Mouse (Mus musculus) layer of hippocampus, adult 8-10 months (tissue): Measurements from ENCODE around the gene Cubn. TPM values are rescaled to one million over a fixed set of nuclear protein-coding genes. Genes with fewer than 3 reads are reported as not detected.

Experiments used
- DNase-seq, 2 experiments: peaks; one replicate each; pipeline ENCODE4 v3.0.0; 2022; ENCODE audit warnings: low spot score in 2 of 2
- total RNA-seq, 4 experiments: library from RNA; stranded (reverse); gene quantifications; 2 replicates each; pipeline ENCODE4 v1.2.4; 2022

The Cubn gene
- total RNA-seq, 4 experiments from 2014 or later: 0.14 to 0.23 (median 0.21) TPM

DNA sequence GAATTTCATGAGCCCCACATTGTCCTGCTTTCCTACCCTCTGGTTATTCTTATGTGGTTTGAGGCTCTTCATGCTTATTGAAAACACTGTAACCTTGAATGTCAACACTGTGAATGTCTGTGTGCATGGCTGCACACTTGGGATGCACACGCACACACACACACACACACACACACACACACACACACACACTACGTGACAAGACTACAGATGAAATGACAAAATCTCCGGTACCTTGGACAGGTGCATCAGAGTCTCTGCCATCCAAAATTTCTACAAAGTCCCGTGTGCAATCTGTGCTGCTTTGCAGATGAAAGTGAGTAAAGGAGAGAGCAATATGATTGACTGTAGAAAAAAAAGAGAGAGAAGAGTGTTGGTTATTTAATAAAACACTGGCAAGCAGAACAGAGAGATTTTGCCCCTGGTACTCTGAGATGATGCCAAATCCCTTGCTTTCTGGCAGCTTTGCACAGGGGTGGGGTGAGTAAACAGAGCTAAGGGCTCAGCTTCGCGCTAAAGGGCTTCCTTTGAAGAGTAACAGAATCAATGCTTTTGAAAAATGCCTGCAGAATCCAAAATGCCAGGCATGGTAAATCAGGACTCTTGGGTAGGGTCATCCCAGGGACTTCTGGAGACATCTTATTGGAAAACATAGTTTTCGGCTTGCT, 133.6 kb downstream of the Cubn start:
- DNase-seq: no peak

DNA sequence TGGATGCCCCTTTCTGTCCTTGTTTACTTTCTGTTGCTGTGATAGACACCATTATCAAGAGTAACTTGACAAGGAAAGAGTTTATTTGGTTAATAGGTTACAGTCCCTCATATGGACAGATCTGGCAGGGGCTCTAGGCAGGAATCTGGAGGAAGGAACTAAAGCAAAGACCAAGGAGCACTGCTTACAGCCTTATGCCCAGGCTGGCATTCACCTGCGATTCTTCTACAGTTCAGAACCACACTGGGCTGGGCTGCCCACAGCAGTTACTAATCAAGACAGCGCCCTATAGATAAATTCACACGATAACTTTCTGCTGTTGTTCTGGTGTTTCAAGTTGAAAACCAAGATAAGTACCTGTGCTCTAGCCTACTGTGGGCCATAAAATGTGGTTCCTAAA, 138.8 kb downstream of the Cubn start:
- no peak for DNase-seq

DNA sequence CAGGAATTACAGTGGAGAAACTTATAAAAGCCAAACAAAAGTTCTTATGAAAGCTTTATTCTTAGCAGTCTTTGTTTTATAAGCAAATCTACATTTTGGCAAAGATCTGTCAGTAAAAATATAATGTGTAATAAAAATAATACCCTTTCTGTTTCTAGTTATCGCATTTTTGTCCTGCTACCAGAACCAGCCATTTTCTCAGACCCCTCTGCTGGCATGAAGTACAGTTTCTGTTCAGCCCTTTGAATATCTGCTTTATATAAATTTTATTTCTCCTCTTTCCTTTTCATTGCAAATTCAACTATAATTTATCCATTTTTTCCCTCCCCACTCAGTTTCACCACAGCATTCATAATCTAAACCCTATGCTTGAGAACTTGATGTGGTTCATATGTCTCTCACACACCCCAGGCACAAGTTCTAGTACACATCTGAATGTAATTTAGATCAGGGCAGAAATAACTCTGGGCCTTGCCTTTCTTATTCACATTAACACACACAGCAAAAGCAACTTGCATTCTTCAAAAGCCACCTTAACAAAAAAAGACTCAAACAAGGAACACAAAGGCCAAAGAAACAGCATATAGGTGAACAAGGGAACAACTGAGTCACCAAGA, 139.4 kb downstream of the Cubn start:
- no peak for DNase-seq

DNA sequence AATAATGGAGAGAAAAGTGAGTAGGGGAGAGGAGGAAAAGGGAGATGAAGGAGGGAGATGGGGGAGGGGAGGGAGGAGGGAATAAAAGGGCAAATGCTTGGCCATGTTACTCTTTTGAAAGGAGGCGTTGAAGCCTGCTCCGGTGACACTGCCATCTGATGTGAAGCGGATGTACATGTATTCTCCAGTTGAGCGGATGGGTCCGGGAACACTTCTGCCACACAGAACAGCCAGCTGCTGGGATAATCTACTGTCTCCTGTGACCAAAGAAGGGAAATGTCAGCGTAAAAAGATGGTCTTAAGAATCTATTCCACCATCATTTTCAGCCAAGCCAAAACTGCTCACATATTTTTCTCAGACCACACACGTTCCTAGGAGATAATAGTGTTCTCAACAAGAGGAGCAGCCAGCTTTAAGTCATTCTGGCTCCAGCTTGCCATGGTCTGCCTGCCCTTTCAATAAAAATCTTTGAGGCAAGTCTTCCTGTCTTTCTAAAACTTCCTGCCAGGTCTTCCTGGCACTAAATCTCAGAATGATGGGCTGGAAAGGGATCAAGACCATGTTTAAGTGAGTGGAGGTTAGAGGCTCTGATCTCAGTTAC, 149.2 kb downstream of the Cubn start:
- DNase-seq: no peak

DNA sequence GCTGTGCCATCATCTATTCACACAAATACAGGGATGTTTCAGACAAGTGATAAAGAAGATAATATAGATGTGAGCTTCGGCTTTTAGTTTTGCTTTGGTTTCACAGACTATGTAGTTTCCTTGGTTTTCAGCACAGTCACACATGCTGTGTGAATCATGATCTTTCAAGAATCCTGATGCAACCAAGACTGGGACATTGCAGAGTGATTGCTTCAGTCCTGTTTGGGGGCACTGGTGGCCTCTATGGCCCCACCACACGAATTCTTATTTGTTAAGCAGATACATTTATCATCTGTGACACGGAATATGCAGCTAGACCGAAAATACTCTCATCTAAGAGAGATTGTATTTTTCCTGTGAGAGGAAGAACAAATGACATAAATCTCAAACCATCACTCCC, 156.2 kb downstream of the Cubn start:
- no peak for DNase-seq

DNA sequence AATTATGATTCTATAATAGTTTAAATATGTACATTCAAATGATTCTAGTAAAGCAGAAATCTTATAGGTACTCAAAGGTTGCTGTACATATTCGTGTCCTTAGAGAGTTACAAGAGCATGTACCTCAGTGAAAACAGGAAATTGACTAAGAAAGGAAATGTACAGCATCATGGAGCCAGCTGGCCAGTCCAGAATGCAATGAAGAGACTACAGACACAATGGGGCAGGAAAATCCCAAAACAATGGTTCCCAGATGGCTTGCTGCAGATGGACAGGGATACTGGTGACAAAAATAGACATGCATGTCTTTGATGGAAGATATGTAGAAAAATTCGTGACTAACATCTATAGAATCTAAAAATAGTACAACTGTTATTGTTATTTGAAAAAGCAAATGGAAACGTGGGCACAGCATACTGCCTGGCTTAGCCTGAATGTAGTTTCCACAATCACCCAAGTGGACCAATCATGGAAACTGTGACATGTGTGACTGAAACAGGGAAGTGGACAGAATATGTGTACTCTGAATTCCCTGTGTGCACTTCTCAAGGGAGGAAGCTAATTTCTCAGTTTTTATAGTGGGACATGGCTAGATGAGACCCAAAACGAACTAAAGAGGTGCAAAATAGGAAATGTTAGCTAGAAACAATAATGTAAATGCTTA, 161.7 kb downstream of the Cubn start:
- DNase-seq: no peak

DNA sequence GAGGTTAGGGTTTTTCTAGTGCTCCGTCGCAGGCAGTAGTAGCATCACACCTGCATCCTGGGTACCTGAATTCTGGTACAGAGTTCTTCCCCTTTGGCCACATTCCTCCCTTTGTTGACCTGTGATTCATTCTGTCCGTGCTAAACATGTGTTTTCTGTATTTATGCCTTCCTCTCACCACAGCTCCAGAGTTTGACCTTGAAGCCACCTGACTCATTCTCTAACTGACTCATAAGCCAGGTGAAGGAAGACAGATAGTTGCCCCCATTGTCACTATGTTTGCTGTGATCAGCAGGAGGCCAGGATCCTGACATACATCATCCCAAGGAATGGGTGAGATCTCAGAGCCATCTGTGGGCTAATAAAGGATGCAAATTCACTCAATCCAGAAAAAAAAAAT, 188.2 kb downstream of the Cubn start:
- no peak for DNase-seq

DNA sequence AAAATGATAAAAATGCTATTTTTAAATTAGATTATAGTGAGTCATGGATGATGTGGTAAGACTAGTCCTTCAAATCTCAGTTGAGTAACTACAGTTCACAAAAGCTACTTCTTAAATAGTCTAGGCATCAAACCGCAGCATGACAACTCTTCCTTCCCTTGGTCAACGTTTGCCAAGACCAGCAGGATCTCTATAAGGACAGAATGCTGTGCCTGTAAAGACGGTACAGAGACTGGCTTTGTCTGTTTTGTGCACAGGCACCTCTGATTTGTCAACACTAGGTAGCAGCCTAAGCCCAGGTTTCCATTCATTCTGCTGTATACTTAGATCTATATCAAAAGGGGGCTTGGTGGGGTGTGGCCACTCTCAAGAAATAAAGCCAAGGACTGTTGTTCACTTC, 192.6 kb downstream of the Cubn start:
- no peak for DNase-seq

DNA sequence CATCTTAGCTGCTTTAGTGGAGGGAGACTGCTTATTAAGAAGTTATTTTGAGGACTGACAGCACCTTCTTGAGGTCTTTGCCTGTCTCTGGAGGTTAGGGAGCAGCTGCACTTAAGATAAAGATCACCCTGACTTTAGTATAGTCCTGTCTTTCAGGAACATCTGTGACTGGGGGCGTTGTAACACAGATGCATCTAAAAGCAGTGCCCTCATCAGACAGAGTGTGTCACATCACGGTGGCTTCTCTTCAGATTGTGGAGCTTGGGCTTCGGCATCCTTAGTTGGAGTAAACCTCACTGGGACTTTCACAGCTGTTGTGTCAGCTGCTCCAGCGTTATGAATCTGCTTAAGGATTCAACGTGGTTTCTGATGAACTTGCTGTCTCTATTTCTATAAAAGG, 193.9 kb downstream of the Cubn start:
- DNase-seq: no peak

DNA sequence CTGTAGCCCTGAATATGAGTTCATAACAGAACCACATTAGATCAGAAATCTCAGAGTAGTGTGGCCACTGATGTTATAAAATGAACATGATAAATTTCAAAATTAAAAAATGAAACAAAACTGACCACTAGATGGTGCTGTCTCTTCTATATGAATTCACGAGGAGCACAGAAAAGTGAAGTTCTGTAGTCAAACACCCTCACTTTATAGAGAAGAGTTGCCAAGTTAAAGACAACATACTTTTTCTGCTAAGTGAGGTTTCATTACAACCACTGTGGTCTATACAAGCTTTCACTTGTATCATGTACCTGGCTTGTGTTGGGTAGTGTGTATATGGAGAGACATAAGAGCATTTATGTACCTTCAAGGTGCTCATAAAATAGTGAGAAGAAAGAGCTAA, 201.0 kb downstream of the Cubn start:
- no peak for DNase-seq

DNA sequence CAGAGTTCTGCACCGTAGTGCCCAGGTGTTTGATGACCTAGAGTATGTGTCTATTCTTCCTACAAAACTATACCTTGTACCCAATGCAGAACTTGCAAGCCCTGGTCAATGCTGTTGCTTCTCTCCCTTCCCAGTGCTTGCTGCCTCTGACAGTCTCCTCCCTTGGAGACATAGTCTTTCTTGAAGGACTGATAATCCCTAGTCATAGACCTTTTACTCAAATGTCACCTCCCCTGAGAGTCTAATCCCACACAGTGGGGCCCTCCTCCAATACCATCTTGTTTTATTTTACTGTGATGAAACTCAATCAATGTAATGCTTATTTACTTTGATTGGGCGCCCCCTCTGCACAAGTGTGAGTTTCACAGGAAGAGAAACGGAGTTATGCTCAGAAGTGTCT, 201.5 kb downstream of the Cubn start:
- DNase-seq: no peak

DNA sequence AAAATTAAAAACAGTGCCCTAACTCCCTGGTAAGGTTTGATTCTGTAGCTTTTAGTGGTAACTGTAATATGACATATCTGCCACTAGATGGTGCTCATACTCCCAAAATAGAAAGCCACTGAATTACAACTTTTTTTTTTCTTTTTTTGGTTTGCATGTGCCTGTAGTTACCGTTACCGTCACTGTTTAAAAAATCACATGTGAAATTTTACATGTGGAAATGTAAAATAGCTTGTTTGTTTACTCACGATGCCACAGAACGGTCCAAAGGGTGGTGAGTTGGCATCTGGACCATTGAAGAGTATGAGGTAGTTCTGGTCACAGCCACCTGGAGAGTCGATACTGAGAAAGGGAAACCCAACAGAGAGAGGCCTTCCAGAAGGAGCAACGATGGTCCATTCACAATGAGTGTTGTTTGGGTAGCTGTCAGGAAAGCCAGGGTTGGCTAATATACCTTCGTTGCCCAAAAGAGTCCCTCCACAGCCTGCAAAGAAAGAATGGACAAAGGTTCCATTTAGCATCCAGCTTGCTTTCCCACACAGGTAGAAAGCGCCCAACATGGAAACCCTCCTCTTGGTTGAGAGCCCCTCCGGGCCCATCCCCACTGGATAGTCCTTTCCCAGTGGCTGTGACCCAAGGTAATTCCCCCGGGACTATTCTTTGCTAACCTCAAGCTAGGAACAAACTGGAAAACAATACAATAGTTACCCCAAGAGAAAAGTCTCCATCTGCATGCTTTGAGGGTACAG, 213.3 kb downstream of the Cubn start:
- DNase-seq: no peak

DNA sequence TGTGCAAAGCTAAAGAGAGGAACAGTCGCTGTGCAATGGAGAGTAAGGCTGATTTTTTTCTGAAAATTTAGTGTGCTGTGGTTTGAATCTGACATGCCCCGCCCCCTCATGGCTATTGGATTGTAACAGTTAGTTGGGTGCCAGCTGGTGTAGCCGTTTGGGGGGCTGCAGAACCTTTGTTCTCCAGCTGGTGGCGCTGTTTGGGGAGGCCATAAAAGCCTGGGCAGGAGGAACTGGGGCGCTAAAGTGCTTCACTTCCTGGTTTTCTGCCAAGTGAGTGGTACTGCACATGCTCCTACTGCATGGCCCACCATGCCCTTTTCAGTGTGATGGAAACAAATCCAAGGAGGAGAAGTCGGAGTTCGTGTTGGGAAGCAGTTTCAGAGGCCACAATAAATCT, 215.7 kb downstream of the Cubn start:
- DNase-seq: no peak

DNA sequence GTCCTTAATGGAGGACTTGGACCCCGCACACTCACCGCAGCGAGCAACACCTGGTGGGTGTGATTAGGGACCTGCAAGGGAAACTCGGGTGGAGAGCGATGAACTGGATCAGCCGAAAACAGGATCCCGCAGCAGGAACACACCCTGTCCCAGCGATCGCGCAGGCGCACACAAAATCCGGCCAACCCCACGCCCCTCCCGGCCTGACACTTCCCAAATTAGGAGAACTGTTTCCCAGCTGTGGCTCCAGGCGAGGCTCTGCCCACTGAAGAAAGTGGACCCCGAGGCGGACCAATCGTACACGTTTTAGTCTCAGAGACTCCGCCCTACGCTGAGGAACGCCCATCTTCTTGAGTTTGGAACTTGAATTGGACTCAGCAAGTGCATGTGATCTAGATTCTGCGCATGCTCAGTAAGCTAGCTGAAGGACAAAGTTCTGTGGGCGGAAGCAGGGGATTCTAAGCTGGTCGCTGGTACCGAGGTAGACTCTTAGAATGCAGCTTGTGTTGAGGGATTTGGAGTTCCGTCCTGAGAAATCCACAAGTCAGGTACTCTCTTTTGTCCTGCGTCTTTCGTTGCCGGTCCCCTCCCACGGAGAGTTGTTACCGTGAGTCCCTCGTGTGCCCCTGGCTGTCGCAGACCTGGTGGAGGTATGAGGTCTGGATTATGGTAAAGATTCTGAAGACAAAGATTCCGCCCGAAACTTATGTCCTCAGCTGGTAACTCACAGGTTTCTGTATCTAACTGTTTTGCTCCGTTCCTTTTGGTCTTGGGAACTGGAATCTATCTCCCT, 220.3 kb downstream of the Cubn start, which contains the start of gene Rsu1:
TSS of gene Rsu1 (minus strand) at position 251 of the 793 bp plus-strand sequence.
- DNase-seq: peak; percentile 98

DNA sequence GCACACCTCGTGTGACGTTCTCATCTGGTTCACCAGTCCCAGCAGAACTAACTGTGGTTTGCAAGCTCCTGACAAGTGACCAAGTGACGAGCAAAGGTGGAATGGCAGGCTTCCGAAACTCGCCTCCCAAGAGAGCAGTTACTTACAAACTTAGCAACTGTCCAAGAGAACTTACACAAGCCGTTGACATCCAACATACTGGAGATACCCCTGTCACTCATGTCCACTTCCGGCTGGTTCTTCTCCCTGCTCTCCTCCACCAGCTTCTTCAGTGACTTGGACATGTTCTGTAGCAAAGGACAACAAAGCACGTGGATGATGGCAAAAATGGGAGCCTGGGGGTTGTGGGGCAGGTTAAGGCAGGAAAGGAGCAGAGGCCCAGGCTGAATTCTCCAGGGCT, 220.9 kb downstream of the Cubn start:
- DNase-seq: no peak

DNA sequence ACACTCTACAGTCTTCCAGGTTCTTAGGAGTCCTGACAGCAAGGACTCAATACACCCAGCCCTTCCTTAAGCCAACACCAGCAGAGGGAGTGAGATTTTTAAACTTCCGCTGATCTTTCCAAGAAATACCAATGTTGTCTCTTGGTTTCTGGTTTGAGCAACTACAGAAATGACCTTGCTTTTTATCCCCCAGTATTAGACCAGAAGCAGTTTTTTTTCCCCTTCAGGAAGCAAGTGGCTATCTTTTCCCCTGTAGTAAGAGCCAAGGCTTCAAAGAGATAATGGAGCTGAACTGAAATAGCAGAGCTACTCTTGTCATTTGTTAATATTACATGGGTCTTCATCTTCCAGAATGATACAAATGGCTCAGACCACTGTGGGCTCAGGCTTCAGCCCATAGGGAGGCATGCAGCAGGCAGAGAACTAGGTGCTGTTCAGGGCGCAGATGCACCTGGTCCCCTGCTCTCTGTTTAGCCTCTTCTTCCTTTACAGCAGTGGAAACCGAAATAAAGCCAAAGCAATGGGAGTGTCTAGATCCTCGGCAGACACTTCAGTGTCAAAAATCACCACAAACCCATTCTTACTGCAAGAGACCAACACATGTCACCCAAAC, 222.8 kb downstream of the Cubn start:
- DNase-seq: no peak

DNA sequence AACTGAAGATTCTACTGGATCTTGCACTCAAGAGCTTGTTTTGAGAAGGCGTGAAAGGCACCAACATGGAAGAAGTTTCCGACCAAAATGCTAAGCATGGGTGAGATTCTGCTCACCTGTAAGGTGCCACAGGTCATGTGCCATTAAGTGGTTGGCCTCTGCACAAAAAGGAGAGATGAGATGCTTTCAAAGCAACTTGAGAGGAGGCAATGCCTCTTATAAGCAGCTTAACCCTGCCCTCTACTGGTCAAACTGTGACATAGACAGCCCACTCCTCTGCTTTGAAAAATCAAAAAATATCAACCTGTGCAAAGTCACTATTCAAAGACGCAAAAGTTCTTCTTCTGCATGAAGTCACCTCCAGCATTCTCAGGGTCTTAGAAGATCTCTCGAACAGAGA, 226.7 kb downstream of the Cubn start:
- no peak for DNase-seq

DNA sequence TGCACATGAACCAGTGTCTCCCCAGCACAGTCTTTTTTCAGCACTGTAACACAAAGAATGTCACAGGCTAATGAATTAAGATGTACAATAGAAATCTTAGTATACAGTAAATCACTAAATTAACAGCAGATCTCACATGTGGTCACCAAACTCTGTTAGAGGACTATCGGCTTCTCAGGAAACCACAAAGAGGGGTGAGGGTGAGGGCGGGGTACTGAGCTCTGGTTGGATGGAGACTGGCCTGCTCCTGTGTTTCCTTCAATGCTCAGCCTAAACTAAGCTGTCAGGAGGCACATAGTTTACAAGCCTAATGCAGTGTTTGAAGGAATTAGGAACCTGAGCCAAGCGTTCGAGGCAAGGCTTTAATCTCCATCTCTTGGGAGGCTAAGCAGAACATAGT, 228.5 kb downstream of the Cubn start:
- no peak for DNase-seq

DNA sequence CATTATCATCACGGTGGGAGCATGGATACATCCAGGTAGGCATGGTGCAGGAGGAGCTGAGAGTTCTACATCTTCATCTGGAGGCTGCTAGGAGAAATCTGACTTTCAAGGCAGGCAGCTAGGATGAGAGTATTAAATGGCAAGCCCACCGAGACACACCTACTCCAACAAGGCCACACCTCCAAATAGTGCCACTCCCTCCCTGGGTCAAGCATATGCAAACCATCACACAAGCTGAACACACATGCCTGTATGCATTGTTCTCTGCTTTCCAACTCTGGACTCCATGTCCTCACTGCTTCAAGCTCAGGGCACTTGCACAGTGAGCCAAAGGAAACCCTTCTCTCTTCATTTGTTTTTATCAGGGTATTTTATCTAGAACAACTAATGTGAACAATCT, 233.0 kb downstream of the Cubn start:
- DNase-seq: no peak

DNA sequence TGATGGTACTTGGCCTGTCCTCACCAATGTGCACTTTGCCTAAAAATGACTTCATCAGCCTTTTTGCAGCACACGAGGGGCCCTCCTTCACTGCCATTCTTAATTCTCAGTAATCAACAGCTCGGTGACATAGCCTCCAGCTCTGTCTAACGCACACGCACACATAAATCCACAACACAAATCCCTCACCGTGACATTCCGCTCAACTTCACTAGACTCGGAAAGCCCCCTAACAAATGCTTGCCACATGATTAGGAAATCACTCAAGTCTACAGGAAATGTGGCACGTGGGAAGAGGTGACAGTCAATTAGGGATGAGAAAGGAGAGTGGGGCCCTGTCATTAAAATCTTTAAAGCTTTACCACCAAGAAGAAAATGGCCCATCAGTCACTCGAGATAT, 250.9 kb downstream of the Cubn start:
- DNase-seq: no peak
